Mouse (Mus musculus): Measurements from ENCODE around the gene Aco1. TPM values are rescaled to one million over a fixed set of nuclear protein-coding genes. Genes with fewer than 3 reads are reported as not detected.

Gene Aco1
- polyA plus RNA-seq, 1 experiment from 2014 or later, result 48.6 TPM

DNA sequence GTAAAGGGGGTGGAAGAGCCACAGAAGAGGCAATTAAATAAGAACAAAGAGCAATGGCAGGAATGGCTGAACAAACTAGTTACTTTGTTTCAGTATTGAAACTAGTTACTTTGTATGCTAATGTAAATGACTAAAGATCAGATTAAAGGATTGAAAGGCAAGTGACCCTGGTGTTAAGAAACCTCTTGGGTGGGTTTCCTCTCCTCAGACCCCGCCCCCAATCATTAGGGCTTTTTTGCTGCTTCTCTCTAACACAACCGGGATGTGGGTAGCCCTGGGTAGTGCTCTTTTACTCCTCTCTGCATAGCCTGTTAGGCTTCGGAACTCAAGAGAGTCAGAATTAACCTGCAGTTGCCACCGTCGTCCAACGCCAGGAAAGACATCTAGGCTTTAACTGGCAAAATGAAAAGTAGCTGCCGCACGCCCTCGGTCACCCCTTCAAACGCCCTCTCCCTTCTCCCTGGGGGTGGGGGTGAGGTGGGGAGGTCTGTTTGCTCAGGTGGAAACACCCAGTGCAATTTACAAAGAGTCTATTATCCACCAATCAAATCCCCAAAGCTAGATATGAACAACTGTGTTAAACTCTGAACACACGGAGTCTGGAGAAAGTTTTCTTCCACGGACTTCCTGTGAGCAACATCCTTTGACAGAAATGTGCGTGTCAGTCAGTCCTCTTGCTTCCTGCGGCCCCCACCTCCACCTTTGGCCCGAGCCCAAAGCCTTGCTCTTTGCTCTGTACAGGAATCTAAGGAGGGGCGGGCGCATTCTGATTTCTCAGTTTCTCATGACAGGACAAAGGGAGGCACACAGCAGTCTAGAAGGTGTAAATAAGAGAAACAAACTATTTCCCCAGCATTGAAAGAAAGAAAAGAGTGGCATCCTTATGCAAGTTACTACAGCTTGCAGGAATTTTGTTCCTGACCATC lies 95.9 kb downstream of the Aco1 start:
- Histone ChIP-seq H3K9me3 (ENCODE audit: control insufficient read depth, low read length) (no peaks in the 10 kb centered on the region), H3K27me3 (ENCODE audit: control insufficient read depth, insufficient read depth, low read length) (no peaks in the 10 kb centered on the region), H3K4me1 (ENCODE audit: control insufficient read depth, insufficient read depth, low read length) (0 out of 2 replicates have a peak, but pooled peaks cover 6% of the 10 kb centered on the region), H3K9ac (ENCODE audit: low read length) (peak overlapping the region; percentile 60), H3K27ac (replicated peaks; ENCODE audit: low read depth, low read length) (no peak overlapping the region), H3K4me2 (ENCODE audit: low read depth, severe bottlenecking) (peak overlapping the region; percentile 88), H3K36me3 (ENCODE audit: control insufficient read depth, insufficient read depth, low read length) (no peaks in the 10 kb centered on the region), H3K4me3 (ENCODE audit: low read depth, low read length) (peak overlapping the region; percentile 53)
- ATAC-seq (ENCODE audit: insufficient number of reproducible peaks, low FRiP score, low TSS enrichment, low read depth) (no peak), DNase-seq (ENCODE audit: low spot score) (peak; percentile 44)
- WGBS, result 2% methylated on average over 17 of the region's 17 CpGs

DNA sequence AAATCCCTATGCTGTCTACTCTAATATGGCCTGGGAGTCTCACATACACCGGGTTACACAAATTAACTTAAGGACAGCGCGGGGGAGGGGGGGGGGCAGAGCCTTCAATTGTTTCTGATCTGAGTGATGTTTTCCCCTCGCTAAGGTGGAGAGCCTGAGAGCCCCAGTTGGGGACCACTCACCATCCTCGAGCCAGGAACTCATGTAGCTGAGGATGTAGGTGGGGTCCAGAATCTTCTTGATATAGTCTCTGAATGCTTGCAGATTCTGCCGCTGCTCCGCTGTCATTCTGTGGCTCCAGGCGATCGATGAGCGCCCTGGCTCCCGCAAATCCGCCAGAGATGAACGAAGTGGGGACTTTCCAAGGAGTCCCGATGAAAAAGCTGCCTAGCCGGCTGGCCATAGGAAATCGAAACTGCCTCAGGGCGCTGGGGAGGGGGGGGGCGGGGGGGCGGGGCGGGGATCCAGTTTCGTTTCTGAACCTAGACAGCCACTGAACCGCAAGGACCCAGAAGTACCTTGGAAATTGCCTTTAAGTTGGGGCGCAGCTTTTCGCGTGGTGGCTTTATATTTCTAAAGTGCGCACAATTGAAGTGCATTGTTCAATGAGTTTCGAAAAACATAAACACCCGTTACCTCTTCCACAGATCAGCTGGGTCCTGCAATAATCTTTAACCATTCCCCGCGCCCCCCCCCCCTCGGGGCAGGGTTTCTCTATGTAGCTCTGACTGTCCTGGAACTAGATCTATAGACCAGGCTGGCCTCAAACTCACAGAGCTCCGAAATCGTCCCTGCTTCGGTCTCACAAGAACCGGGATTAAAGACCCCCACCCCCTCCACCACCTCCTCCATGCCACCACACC lies 96.8 kb downstream of the Aco1 start, which contains the start of gene Ddx58:
Ddx58 (minus strand) TSS at position 420 of the 863 bp plus-strand sequence.
- no peaks in the 10 kb centered on the region for H3K27me3 ChIP-seq (ENCODE audit: control insufficient read depth, insufficient read depth, low read length)
- H3K9ac ChIP-seq (ENCODE audit: low read length), result peak within 1 kb of the TSS; percentile 60
- ATAC-seq (ENCODE audit: insufficient number of reproducible peaks, low FRiP score, low TSS enrichment, low read depth) (peak; percentile 48; the same call in 1 of the 2 replicates), DNase-seq (ENCODE audit: low spot score) (peak; percentile 56)
- peak within 1 kb of the TSS; percentile 53 for H3K4me3 ChIP-seq (ENCODE audit: low read depth, low read length)
- 0 out of 2 replicates have a peak, but pooled peaks cover 6% of the 10 kb centered on the region for H3K4me1 ChIP-seq (ENCODE audit: control insufficient read depth, insufficient read depth, low read length)
- no peak within 1 kb of the TSS for H3K27ac ChIP-seq (replicated peaks; ENCODE audit: low read depth, low read length)
- no peaks in the 10 kb centered on the region for H3K9me3 ChIP-seq (ENCODE audit: control insufficient read depth, low read length)
- H3K36me3 ChIP-seq (ENCODE audit: control insufficient read depth, insufficient read depth, low read length), result no peaks in the 10 kb centered on the region
- 4% methylated on average over 35 of the region's 35 CpGs for whole genome bisulfite sequencing
- H3K4me2 ChIP-seq (ENCODE audit: low read depth, severe bottlenecking), result peak within 1 kb of the TSS; percentile 88

DNA sequence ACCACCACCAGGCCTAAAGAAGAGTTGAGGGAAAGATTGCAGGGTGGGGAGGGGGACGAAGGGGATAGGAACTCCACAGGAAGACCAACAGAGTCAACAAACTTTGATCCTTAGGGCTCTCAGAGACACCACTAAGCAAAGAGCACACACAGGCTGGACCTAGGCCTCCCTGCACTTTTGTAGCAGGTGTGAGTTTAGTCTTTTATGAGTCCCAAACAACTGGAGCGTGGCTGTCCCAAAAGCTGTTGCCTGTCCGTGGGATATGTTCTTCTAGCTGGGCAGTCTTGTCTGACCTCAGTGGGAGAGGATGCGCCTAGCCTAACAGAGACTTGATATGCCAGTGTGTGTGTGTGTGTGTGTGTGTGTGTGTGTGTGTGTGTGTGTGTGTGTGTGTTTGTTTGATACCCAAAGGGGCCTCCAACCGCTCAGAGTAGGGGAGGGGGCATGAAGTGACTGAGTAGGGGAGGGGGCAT lies 97.4 kb downstream of the Aco1 start:
- ATAC-seq (ENCODE audit: insufficient number of reproducible peaks, low FRiP score, low TSS enrichment, low read depth), result peak; percentile 58; the same call in 1 of the 2 replicates
- 38% methylated on average over 5 of the region's 5 CpGs for WGBS
- Histone ChIP-seq H3K36me3 (ENCODE audit: control insufficient read depth, insufficient read depth, low read length) (no peaks in the 10 kb centered on the region), H3K9ac (ENCODE audit: low read length) (no peak overlapping the region; the same call in 1 of the 2 replicates), H3K4me2 (ENCODE audit: low read depth, severe bottlenecking) (peak overlapping the region; percentile 88; the same call in 1 of the 2 replicates), H3K27ac (replicated peaks; ENCODE audit: low read depth, low read length) (no peak overlapping the region), H3K27me3 (ENCODE audit: control insufficient read depth, insufficient read depth, low read length) (no peaks in the 10 kb centered on the region), H3K4me1 (ENCODE audit: control insufficient read depth, insufficient read depth, low read length) (0 out of 2 replicates have a peak, but pooled peaks cover 6% of the 10 kb centered on the region), H3K9me3 (ENCODE audit: control insufficient read depth, low read length) (no peaks in the 10 kb centered on the region), H3K4me3 (ENCODE audit: low read depth, low read length) (peak overlapping the region; percentile 53; the same call in 1 of the 2 replicates)
- DNase-seq (ENCODE audit: low spot score), result no peak

DNA sequence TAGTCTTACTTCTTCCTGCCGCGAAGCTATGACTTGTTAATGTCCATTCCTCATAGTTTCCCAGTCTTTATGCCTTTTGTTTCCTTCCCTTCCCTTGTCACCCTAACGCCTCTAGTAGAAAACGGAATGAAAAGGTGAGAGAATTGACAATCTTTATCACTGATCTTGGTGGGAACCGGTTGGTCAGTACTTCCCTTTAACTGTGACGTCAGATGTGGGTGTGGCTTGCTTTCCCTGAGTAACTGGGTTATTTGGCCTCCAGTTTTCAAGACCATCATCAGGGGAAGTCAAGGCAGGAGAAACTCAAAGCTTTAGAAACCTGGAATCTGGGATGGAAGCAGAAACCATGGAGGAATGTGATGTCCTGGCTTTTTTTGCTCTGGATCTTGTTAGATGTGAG lies 99.0 kb downstream of the Aco1 start:
- Histone ChIP-seq H3K4me1 (ENCODE audit: control insufficient read depth, insufficient read depth, low read length) (0 out of 2 replicates have a peak, but pooled peaks cover 6% of the 10 kb centered on the region), H3K4me3 (ENCODE audit: low read depth, low read length) (no peak overlapping the region), H3K36me3 (ENCODE audit: control insufficient read depth, insufficient read depth, low read length) (no peaks in the 10 kb centered on the region), H3K9me3 (ENCODE audit: control insufficient read depth, low read length) (no peaks in the 10 kb centered on the region), H3K27ac (replicated peaks; ENCODE audit: low read depth, low read length) (no peak overlapping the region), H3K4me2 (ENCODE audit: low read depth, severe bottlenecking) (no peak overlapping the region), H3K9ac (ENCODE audit: low read length) (no peak overlapping the region), H3K27me3 (ENCODE audit: control insufficient read depth, insufficient read depth, low read length) (no peaks in the 10 kb centered on the region)
- WGBS, result 55% methylated on average over 6 of the region's 6 CpGs
- DNase-seq (ENCODE audit: low spot score) (no peak), ATAC-seq (ENCODE audit: insufficient number of reproducible peaks, low FRiP score, low TSS enrichment, low read depth) (no peak)

DNA sequence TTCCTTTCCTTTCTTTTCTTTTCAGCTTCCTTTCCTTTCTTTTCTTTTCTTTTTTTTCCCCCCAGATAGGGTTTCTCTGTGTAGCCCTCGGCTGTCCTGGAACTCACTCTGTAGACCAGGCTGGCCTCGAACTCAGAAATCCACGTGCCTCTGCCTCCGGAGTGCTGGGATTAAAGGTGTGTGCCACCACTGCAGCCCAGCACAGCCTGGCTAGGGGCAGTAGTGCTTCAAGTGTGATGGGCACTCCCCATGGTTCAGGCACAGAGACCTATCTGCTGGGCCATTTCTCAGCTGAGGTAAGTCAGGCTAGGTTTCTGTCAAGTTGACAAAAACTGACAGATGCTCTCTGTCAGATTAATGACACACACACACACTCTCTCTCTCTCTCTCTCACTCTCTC lies 100.1 kb downstream of the Aco1 start:
- no peaks in the 10 kb centered on the region for H3K36me3 ChIP-seq (ENCODE audit: control insufficient read depth, insufficient read depth, low read length)
- ATAC-seq (ENCODE audit: insufficient number of reproducible peaks, low FRiP score, low TSS enrichment, low read depth) (no peak), DNase-seq (ENCODE audit: low spot score) (no peak)
- 84% methylated on average over 4 of the region's 4 CpGs for WGBS
- H3K4me1 ChIP-seq (ENCODE audit: control insufficient read depth, insufficient read depth, low read length), result 0 out of 2 replicates have a peak, but pooled peaks cover 6% of the 10 kb centered on the region
- H3K9ac ChIP-seq (ENCODE audit: low read length), result no peak overlapping the region
- H3K4me2 ChIP-seq (ENCODE audit: low read depth, severe bottlenecking), result no peak overlapping the region
- no peaks in the 10 kb centered on the region for H3K27me3 ChIP-seq (ENCODE audit: control insufficient read depth, insufficient read depth, low read length)
- H3K4me3 ChIP-seq (ENCODE audit: low read depth, low read length), result no peak overlapping the region
- H3K9me3 ChIP-seq (ENCODE audit: control insufficient read depth, low read length), result no peaks in the 10 kb centered on the region
- no peak overlapping the region for H3K27ac ChIP-seq (replicated peaks; ENCODE audit: low read depth, low read length)

DNA sequence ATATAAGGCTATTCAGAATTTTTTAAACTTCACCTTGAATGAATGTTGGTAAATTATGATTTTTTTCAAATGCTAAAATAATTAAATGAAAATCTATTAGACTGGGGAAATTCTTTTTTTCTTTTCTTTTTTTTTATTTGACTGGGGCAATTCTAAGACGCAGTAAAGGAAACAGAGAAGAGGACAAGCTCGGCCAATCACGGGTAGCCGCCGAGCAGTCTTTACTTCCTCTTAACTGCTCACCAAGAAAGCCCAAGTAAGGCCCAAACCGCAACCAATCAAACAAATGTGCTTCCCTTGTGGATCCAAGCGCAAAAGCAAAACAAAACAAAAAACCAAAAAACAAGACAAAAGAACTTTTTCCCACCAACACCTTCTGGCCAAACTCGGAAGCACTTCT lies 101.2 kb downstream of the Aco1 start:
- 0 out of 2 replicates have a peak, but pooled peaks cover 2% of the 10 kb centered on the region for H3K4me1 ChIP-seq (ENCODE audit: control insufficient read depth, insufficient read depth, low read length)
- H3K27ac ChIP-seq (replicated peaks; ENCODE audit: low read depth, low read length), result no peak overlapping the region
- H3K27me3 ChIP-seq (ENCODE audit: control insufficient read depth, insufficient read depth, low read length), result no peaks in the 10 kb centered on the region
- H3K36me3 ChIP-seq (ENCODE audit: control insufficient read depth, insufficient read depth, low read length), result no peaks in the 10 kb centered on the region
- H3K9ac ChIP-seq (ENCODE audit: low read length), result no peak overlapping the region
- no peaks in the 10 kb centered on the region for H3K9me3 ChIP-seq (ENCODE audit: control insufficient read depth, low read length)
- H3K4me3 ChIP-seq (ENCODE audit: low read depth, low read length), result no peak overlapping the region
- no peak overlapping the region for H3K4me2 ChIP-seq (ENCODE audit: low read depth, severe bottlenecking)
- ATAC-seq (ENCODE audit: insufficient number of reproducible peaks, low FRiP score, low TSS enrichment, low read depth) (no peak), DNase-seq (ENCODE audit: low spot score) (no peak)
- WGBS, result 85% methylated on average over 8 of the region's 8 CpGs
